Mouse (Mus musculus) G1E (cell line): ENCODE data around the gene Rnf115. TPM values are rescaled to one million over a fixed set of nuclear protein-coding genes. Genes with fewer than 3 reads are reported as not detected.

Source experiments
- ATAC-seq: 2 replicates; pipeline ENCODE4 v1.8.0; 2016; ENCODE audit warnings: mild to moderate bottlenecking; ENCODE audit not compliant: insufficient number of reproducible peaks, poor library complexity, low FRiP score, severe bottlenecking; ENCODE audit errors: extremely low read depth
- DNase-seq: peaks from one replicate; pipeline ENCODE4 v3.0.0; 2012; ENCODE audit warnings: low spot score
- H3K27me3 ChIP-seq: 2 replicates; pipeline ENCODE4 v1.6.1; 2012; ENCODE audit warnings: mild to moderate bottlenecking, low read length, inconsistent platforms; ENCODE audit not compliant: insufficient read depth
- H3K36me3 ChIP-seq: replicated peaks from 2 replicates; pipeline ENCODE3; 2012; ENCODE audit warnings: mild to moderate bottlenecking, inconsistent platforms
- H3K4me1 ChIP-seq: 2 replicates; pipeline ENCODE4 v1.6.1; 2012; ENCODE audit warnings: low read depth, low read length, inconsistent platforms, mixed read lengths; ENCODE audit not compliant: insufficient read depth
- H3K4me3 ChIP-seq: 2 replicates; pipeline ENCODE4 v1.5.1; 2012; ENCODE audit warnings: low read depth, mild to moderate bottlenecking, inconsistent platforms, low read length, moderate library complexity, mixed read lengths
- H3K9me3 ChIP-seq: replicated peaks from 2 replicates; pipeline ENCODE4 v1.6.1; 2012; ENCODE audit warnings: inconsistent platforms
- CTCF ChIP-seq: IDR thresholded peaks from 2 replicates; pipeline ENCODE4 v1.5.1; 2012; ENCODE audit warnings: low read depth, low read length, inconsistent platforms, mixed read lengths
- GATA1 ChIP-seq: IDR thresholded peaks from 2 replicates; pipeline ENCODE4 v1.6.1; 2012; ENCODE audit warnings: borderline replicate concordance, low read length, inconsistent platforms, mixed read lengths
- GATA2 ChIP-seq: IDR thresholded peaks from 2 replicates; pipeline ENCODE4 v1.6.1; 2012; ENCODE audit warnings: low read depth, low read length, inconsistent platforms, borderline replicate concordance
- POLR2AphosphoS5 ChIP-seq: IDR thresholded peaks from 2 replicates; pipeline ENCODE4 v1.6.1; 2012; ENCODE audit warnings: low read depth, low read length, inconsistent platforms; ENCODE audit not compliant: insufficient replicate concordance
- TAL1 ChIP-seq: conservative IDR thresholded peaks from 2 replicates; pipeline ENCODE4 v1.6.1; 2012; ENCODE audit warnings: low read depth, low read length, inconsistent platforms, mixed read lengths
- polyA plus RNA-seq: library from polyadenylated mRNA; stranded (reverse); fragments of >175 nt; gene quantifications from 2 replicates; pipeline ENCODE4 v1.2.3, GENCODE M21; 2012
- total RNA-seq, 2 experiments: library from RNA; stranded (forward) in 1 of 2; stranded (reverse) in 1 of 2; fragments of 200-1000 nt in 1 of 2; fragments of >200 nt in 1 of 2; fragmentation: Nextera tagmentation in 1 of 2; gene quantifications; 2 replicates each; pipeline ENCODE4 v1.2.3; 2014 to 2017

Rnf115 gene
- total and polyA plus RNA-seq, 3 experiments, result 21.2 to 79.1 (median 63.7) TPM

- no peak overlapping the region for H3K4me3 ChIP-seq
- ATAC-seq, result no peak
Measured at GRCm38 (mm10) chr3:96759695-96760094, 32.2 kb downstream of the Rnf115 start.

DNA sequence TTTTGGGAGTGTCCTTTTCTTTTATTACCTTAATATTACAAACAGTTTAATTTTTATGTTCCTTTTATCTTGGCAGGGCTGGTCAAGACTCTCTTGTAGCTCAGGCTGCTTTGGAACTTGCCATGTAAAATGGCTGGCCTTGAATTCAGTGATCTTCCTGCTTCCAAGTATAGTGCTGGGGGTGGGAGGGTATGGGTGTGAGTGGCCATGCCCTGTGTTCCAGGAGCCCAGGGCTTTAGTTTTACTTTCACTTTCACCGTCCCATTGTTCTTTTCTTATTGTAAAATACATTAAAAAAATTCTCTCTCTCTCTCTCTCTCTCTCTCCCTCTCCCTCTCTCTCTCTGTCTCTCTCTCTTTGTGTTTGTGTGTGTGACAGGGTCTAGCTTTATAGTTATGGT, 37.1 kb downstream of the Rnf115 start:
- TF ChIP-seq GATA1 (no peak), GATA2 (no peak), CTCF (no peak), POLR2AphosphoS5 (no peak), TAL1 (no peak)
- Histone ChIP-seq H3K27me3 (no peaks in the 10 kb centered on the region), H3K9me3 (peaks cover 5% of the 10 kb centered on the region; the same call in 1 of the 2 replicates), H3K36me3 (peaks cover 46% of the 10 kb centered on the region), H3K4me1 (peaks cover 15% of the 10 kb centered on the region), H3K4me3 (peak overlapping the region; percentile 33; the same call in 1 of the 2 replicates)
- peak; percentile 40 for DNase-seq
- no peak for ATAC-seq

More at GRCm38 (mm10) chr3:96759695-96760094, 32.2 kb downstream of the Rnf115 start:
- H3K27me3 ChIP-seq, result no peaks in the 10 kb centered on the region
- TF ChIP-seq CTCF (no peak), POLR2AphosphoS5 (no peak), GATA1 (no peak), GATA2 (no peak), TAL1 (no peak)
- peaks cover 5% of the 10 kb centered on the region; the same call in 1 of the 2 replicates for H3K9me3 ChIP-seq
- DNase-seq, result no peak
- H3K4me1 ChIP-seq, result peaks cover 13% of the 10 kb centered on the region
- H3K36me3 ChIP-seq, result peaks cover 44% of the 10 kb centered on the region

GRCm38 (mm10) chr3:96769971-96770370, 42.5 kb downstream of the Rnf115 start:
- Histone ChIP-seq H3K9me3 (no peaks in the 10 kb centered on the region), H3K36me3 (peaks cover 44% of the 10 kb centered on the region), H3K27me3 (no peaks in the 10 kb centered on the region), H3K4me3 (no peak overlapping the region), H3K4me1 (peaks cover 10% of the 10 kb centered on the region)
- ATAC-seq (no peak), DNase-seq (no peak)
- TF ChIP-seq POLR2AphosphoS5, result no peak
- no peak for TF ChIP-seq GATA1
- no peak for TF ChIP-seq TAL1
- no peak for TF ChIP-seq GATA2
- TF ChIP-seq CTCF, result no peak

GRCm38 (mm10) chr3:96772949-96773348, 45.5 kb downstream of the Rnf115 start:
- peaks cover 5% of the 10 kb centered on the region for H3K4me1 ChIP-seq
- no peaks in the 10 kb centered on the region for H3K9me3 ChIP-seq
- no peak for TF ChIP-seq POLR2AphosphoS5
- no peak for TF ChIP-seq GATA2
- no peak for TF ChIP-seq TAL1
- TF ChIP-seq CTCF, result no peak
- no peak for TF ChIP-seq GATA1
- DNase-seq (no peak), ATAC-seq (no peak)
- peaks cover 47% of the 10 kb centered on the region for H3K36me3 ChIP-seq
- H3K27me3 ChIP-seq, result no peaks in the 10 kb centered on the region
- no peak overlapping the region for H3K4me3 ChIP-seq

GRCm38 (mm10) chr3:96777120-96777519, 49.7 kb downstream of the Rnf115 start:
- TF ChIP-seq GATA2 (no peak), TAL1 (no peak)
- Histone ChIP-seq H3K4me3 (no peak overlapping the region), H3K27me3 (no peaks in the 10 kb centered on the region), H3K36me3 (peaks cover 42% of the 10 kb centered on the region), H3K9me3 (no peaks in the 10 kb centered on the region), H3K4me1 (peaks cover under 1% of the 10 kb centered on the region; the same call in 1 of the 2 replicates)
- ATAC-seq (no peak), DNase-seq (no peak)

GRCm38 (mm10) chr3:96782236-96782635, 54.8 kb downstream of the Rnf115 start:
- H3K4me1 ChIP-seq, result peaks cover 10% of the 10 kb centered on the region
- no peak for TF ChIP-seq CTCF
- no peak for TF ChIP-seq POLR2AphosphoS5
- no peak for TF ChIP-seq TAL1
- no peak for TF ChIP-seq GATA2
- no peak for TF ChIP-seq GATA1
- H3K27me3 ChIP-seq, result no peaks in the 10 kb centered on the region
- ATAC-seq (peak; percentile 28; the same call in 1 of the 2 replicates), DNase-seq (peak; percentile 5)
- H3K36me3 ChIP-seq, result peaks cover 48% of the 10 kb centered on the region
- no peak overlapping the region for H3K4me3 ChIP-seq
- no peaks in the 10 kb centered on the region for H3K9me3 ChIP-seq

DNA sequence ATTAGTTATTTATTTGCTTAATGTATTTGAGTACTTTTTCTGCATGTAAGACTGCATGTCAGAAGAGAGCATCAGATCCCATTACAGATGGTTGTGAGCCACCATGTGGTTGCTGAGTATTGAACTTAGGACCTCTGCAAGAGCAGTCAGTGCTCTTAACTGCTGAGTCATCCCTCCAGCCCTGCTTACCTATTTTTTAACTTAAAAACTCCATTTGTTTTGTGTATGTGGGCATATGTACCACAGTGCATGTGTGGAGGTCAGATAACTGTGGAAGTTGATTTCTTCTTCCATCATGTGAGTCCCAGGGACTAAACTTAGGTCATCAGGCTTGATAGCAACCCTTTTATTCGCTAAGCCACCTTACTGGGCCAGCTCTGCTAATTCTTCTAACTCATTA, 60.3 kb downstream of the Rnf115 start:
- no peak for TF ChIP-seq GATA1
- no peak for TF ChIP-seq GATA2
- TF ChIP-seq POLR2AphosphoS5, result no peak
- TF ChIP-seq TAL1, result no peak
- TF ChIP-seq CTCF, result no peak
- Histone ChIP-seq H3K4me3 (no peak overlapping the region), H3K27me3 (no peaks in the 10 kb centered on the region), H3K36me3 (peaks cover 69% of the 10 kb centered on the region), H3K9me3 (no peaks in the 10 kb centered on the region), H3K4me1 (peaks cover 15% of the 10 kb centered on the region)
- DNase-seq (no peak), ATAC-seq (0 out of 2 replicates have a peak, but pooled peaks have one; percentile 22)
